Mouse (Mus musculus) cerebellum, adult 2 months (tissue): ENCODE measurements around the gene Tpd52l2. TPM values are rescaled to one million over a fixed set of nuclear protein-coding genes. Genes with fewer than 3 reads are reported as not detected.

Experiments
- DNase-seq, 2 experiments: peaks; one replicate each; pipeline ENCODE4 v3.0.0; 2021
- H3K27ac ChIP-seq: fragments of 200-500 bp; 2 replicates; pipeline ENCODE4 v1.5.1; 2012; ENCODE audit warnings: low read length, control low read depth, inconsistent platforms; ENCODE audit not compliant: insufficient read depth
- H3K27me3 ChIP-seq: fragments of 200-500 bp; 2 replicates; pipeline ENCODE4 v1.6.1; 2012; ENCODE audit warnings: inconsistent platforms, mild to moderate bottlenecking, low read length, moderate library complexity; ENCODE audit not compliant: control insufficient read depth, insufficient read depth
- H3K4me1 ChIP-seq: fragments of 200-500 bp; 2 replicates; pipeline ENCODE4 v1.6.1; 2011; ENCODE audit warnings: low read length; ENCODE audit not compliant: control insufficient read depth, insufficient read depth
- H3K4me3 ChIP-seq: fragments of 200-500 bp; replicated peaks from 2 replicates; pipeline ENCODE3; 2011; ENCODE audit warnings: mild to moderate bottlenecking, low read depth, low read length, control low read depth; ENCODE audit not compliant: insufficient read depth
- CTCF ChIP-seq: fragments of 200-500 bp; IDR thresholded peaks from 2 replicates; pipeline ENCODE4 v1.5.1; 2011; ENCODE audit warnings: low read depth, mild to moderate bottlenecking, control low read depth, low read length, moderate library complexity, borderline replicate concordance; ENCODE audit not compliant: insufficient read depth
- POLR2A ChIP-seq: fragments of 200-500 bp; IDR thresholded peaks from 2 replicates; pipeline ENCODE4 v1.6.1; 2011; ENCODE audit warnings: low read length, control low read depth, borderline replicate concordance; ENCODE audit not compliant: insufficient read depth
- WGBS: fragments of 180-500 bp; shearing (Covaris S2); methylation state at CpG from one replicate; pipeline ENCODE4 v1.1.7; 2018; 5-methylcytosine and 5-hydroxymethylcytosine counted together
- polyA plus RNA-seq: library from polyadenylated mRNA; depleted of rRNA; stranded (reverse); fragments of >200 nt; gene quantifications from 2 replicates; pipeline ENCODE4 v1.2.3, GENCODE M21; 2012

Gene Tpd52l2
- polyA plus RNA-seq, 1 experiment: 159 TPM

GRCm38 (mm10) chr2:181509191-181509590, 12.2 kb downstream of the Tpd52l2 start:
- H3K4me1 ChIP-seq: no peaks in the 10 kb centered on the region
- no peak for DNase-seq
- H3K27ac ChIP-seq: no peak overlapping the region
- no peak for TF ChIP-seq POLR2A
- no peak for TF ChIP-seq CTCF
- 93% methylated on average over 2 of the region's 2 CpGs for WGBS
- no peaks in the 10 kb centered on the region for H3K27me3 ChIP-seq
- no peak overlapping the region for H3K4me3 ChIP-seq

- no peaks in the 10 kb centered on the region for H3K4me1 ChIP-seq
- H3K4me3 ChIP-seq: no peak overlapping the region
- no peaks in the 10 kb centered on the region for H3K27me3 ChIP-seq
- TF ChIP-seq POLR2A: no peak
- no peak for DNase-seq
- WGBS: 91% methylated on average over 8 of the region's 8 CpGs
- no peak overlapping the region for H3K27ac ChIP-seq
Observed at GRCm38 (mm10) chr2:181511231-181511630, 14.3 kb downstream of the Tpd52l2 start.

GRCm38 (mm10) chr2:181519201-181519600, 22.3 kb downstream of the Tpd52l2 start:
- WGBS: 79% methylated on average over 3 of the region's 3 CpGs
- DNase-seq: no peak
- TF ChIP-seq CTCF (no peak), POLR2A (no peak)
- Histone ChIP-seq H3K27ac (no peak overlapping the region), H3K4me1 (peaks cover 3% of the 10 kb centered on the region; the same call in 1 of the 2 replicates), H3K4me3 (no peak overlapping the region), H3K27me3 (no peaks in the 10 kb centered on the region)

- peak within 1 kb of the TSS; percentile 74 for H3K27ac ChIP-seq
- H3K27me3 ChIP-seq: no peaks in the 10 kb centered on the region
- DNase-seq: peak; percentile 98 to 99
- TF ChIP-seq CTCF: no peak
- TF ChIP-seq POLR2A: peak; percentile 66; the same call in 1 of the 2 replicates
- under 1% methylated on average over 74 of the region's 74 CpGs for WGBS
- H3K4me3 ChIP-seq: peak within 1 kb of the TSS; percentile 67
- peaks cover 3% of the 10 kb centered on the region; the same call in 1 of the 2 replicates for H3K4me1 ChIP-seq
Observed at GRCm38 (mm10) chr2:181520118-181520935, 23.4 kb downstream of the Tpd52l2 start, which contains the start of gene Dnajc5. Gene Dnajc5 (plus strand): TSS chr2:181520485.

GRCm38 (mm10) chr2:181520936-181521227, 23.9 kb downstream of the Tpd52l2 start:
- peak overlapping the region; percentile 74 for H3K27ac ChIP-seq
- no peaks in the 10 kb centered on the region for H3K27me3 ChIP-seq
- 1% methylated on average over 17 of the region's 17 CpGs for WGBS
- DNase-seq: no peak
- H3K4me1 ChIP-seq: peaks cover 3% of the 10 kb centered on the region; the same call in 1 of the 2 replicates
- peak overlapping the region; percentile 67 for H3K4me3 ChIP-seq
- TF ChIP-seq CTCF (no peak), POLR2A (no peak)

GRCm38 (mm10) chr2:181521491-181521890, 24.5 kb downstream of the Tpd52l2 start:
- 28% methylated on average over 10 of the region's 10 CpGs for WGBS
- no peak for TF ChIP-seq CTCF
- no peak for TF ChIP-seq POLR2A
- no peak overlapping the region for H3K27ac ChIP-seq
- H3K4me1 ChIP-seq: peaks cover 3% of the 10 kb centered on the region; the same call in 1 of the 2 replicates
- no peak for DNase-seq
- no peaks in the 10 kb centered on the region for H3K27me3 ChIP-seq
- H3K4me3 ChIP-seq: peak overlapping the region; percentile 67

- WGBS: 66% methylated on average over 5 of the region's 5 CpGs
- no peaks in the 10 kb centered on the region for H3K27me3 ChIP-seq
- H3K4me1 ChIP-seq: peaks cover 3% of the 10 kb centered on the region; the same call in 1 of the 2 replicates
- DNase-seq: peak; percentile 27 to 36
- TF ChIP-seq POLR2A (no peak), CTCF (peak; percentile 52)
- H3K4me3 ChIP-seq: no peak overlapping the region
- no peak overlapping the region for H3K27ac ChIP-seq
Observed at GRCm38 (mm10) chr2:181522811-181523210, 25.9 kb downstream of the Tpd52l2 start.

GRCm38 (mm10) chr2:181525526-181525925, 28.6 kb downstream of the Tpd52l2 start:
- peaks cover 3% of the 10 kb centered on the region; the same call in 1 of the 2 replicates for H3K4me1 ChIP-seq
- TF ChIP-seq POLR2A: no peak
- no peak for TF ChIP-seq CTCF
- no peak overlapping the region for H3K27ac ChIP-seq
- no peak overlapping the region for H3K4me3 ChIP-seq
- no peaks in the 10 kb centered on the region for H3K27me3 ChIP-seq
- WGBS: 75% methylated on average over 5 of the region's 5 CpGs
- no peak for DNase-seq
